ENCODE assay signal across 21 mouse cellular contexts in the genomic region with DNA sequence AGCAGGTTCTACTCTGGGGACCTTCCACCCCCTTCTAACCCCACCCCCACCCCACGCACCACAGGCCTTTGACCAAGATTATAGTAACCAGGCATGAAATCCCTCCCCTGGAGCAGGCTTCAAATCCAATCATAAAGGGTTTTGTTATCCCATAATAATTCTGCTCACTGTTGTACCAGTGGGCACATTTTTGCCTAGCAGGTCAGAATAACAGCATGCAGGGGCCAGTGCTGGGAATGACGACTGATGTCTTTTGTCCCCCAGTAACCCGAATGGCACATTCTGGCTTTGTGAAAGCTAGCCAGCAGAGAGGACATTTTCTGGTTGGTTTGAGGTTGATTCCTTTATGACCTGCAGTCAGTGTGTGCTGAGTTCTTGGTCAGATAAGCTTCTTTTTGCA.
"Had no signal": no experiment of that assay in that cellular context is flagged by ENCODE, and none has a peak within 500 bp of the region (broad histone marks: within the 10 kb centered on the region; RNA-seq: fewer than 3 reads in every experiment).

No protein-coding gene starts in this region.

- H3K36me3 ChIP-seq: intestine, embryonic 15.5 days; kidney, embryonic 15.5 days; limb, embryonic 12.5 days; limb, embryonic 15.5 days; midbrain, embryonic 12.5 days had no signal

- H3K4me3 ChIP-seq: intestine, embryonic 15.5 days; kidney, embryonic 15.5 days; limb, embryonic 12.5 days; limb, embryonic 15.5 days; midbrain, embryonic 12.5 days had no signal

- ATAC-seq: intestine, embryonic 15.5 days; liver, postnatal 0 days; lung, postnatal 0 days had no signal

- H3K27me3 ChIP-seq: intestine, embryonic 15.5 days; kidney, embryonic 15.5 days; limb, embryonic 12.5 days; limb, embryonic 15.5 days; midbrain, embryonic 12.5 days had no signal

- H3K9ac ChIP-seq: intestine, embryonic 15.5 days; kidney, embryonic 15.5 days; limb, embryonic 12.5 days; limb, embryonic 15.5 days; liver, embryonic 14.5 days; liver, postnatal 0 days; lung, embryonic 14.5 days; midbrain, embryonic 12.5 days had no signal

- DNase-seq: kidney, adult 11 months; kidney, adult 8-10 months; kidney, postnatal 14 days; kidney, postnatal 4 days; left cerebral cortex, postnatal 4 days; liver, postnatal 0 days; lung, embryonic 14.5 days; right cerebral cortex, postnatal 25 days; thymus, adult 2 months; thymus, postnatal 14 days; thymus, postnatal 4 days had no signal

- H3K4me2 ChIP-seq: intestine, embryonic 15.5 days; kidney, embryonic 15.5 days; limb, embryonic 12.5 days; limb, embryonic 15.5 days; liver, embryonic 11.5 days; lung, embryonic 14.5 days; midbrain, embryonic 12.5 days had no signal

- H3K27ac ChIP-seq: intestine, embryonic 15.5 days; kidney, embryonic 15.5 days; limb, embryonic 12.5 days; limb, embryonic 15.5 days; liver, embryonic 14.5 days; macrophage; midbrain, embryonic 12.5 days; stomach, postnatal 0 days had no signal

- H3K4me1 ChIP-seq: intestine, embryonic 15.5 days; kidney, embryonic 15.5 days; limb, embryonic 12.5 days; limb, embryonic 15.5 days; midbrain, embryonic 12.5 days had no signal

- H3K9me3 ChIP-seq: intestine, embryonic 15.5 days; limb, embryonic 15.5 days had no signal
